Mouse (Mus musculus): ENCODE measurements around the gene Fam13c. TPM values are rescaled to one million over a fixed set of nuclear protein-coding genes. Genes with fewer than 3 reads are reported as not detected.

The Fam13c gene
- polyA plus RNA-seq, 1 experiment from 2014 or later, result 6.9 TPM

GRCm38 (mm10) chr10:70505395-70505794 lies 65.1 kb downstream of the Fam13c start:
- Histone ChIP-seq H3K27ac (no peak overlapping the region), H3K9ac (no peak overlapping the region), H3K36me3 (no peaks in the 10 kb centered on the region), H3K4me2 (no peak overlapping the region), H3K4me1 (peaks cover 12% of the 10 kb centered on the region), H3K27me3 (no peaks in the 10 kb centered on the region), H3K4me3 (replicated peaks) (no peak overlapping the region), H3K9me3 (replicated peaks) (0 out of 2 replicates have a peak, but pooled peaks cover 4% of the 10 kb centered on the region)
- ATAC-seq (replicated peaks; ENCODE audit: low FRiP score), result no peak

GRCm38 (mm10) chr10:70505842-70506241 lies 65.6 kb downstream of the Fam13c start:
- H3K27ac ChIP-seq, result no peak overlapping the region
- H3K4me3 ChIP-seq (replicated peaks), result no peak overlapping the region
- H3K9me3 ChIP-seq (replicated peaks), result 0 out of 2 replicates have a peak, but pooled peaks cover 4% of the 10 kb centered on the region
- 54% methylated on average over 5 of the region's 5 CpGs for WGBS
- H3K27me3 ChIP-seq, result no peaks in the 10 kb centered on the region
- no peaks in the 10 kb centered on the region for H3K36me3 ChIP-seq
- ATAC-seq (replicated peaks; ENCODE audit: low FRiP score), result no peak
- H3K9ac ChIP-seq, result no peak overlapping the region
- no peak overlapping the region for H3K4me2 ChIP-seq
- H3K4me1 ChIP-seq, result peaks cover 12% of the 10 kb centered on the region

GRCm38 (mm10) chr10:70506499-70507168 lies 66.4 kb downstream of the Fam13c start:
- Histone ChIP-seq H3K4me2 (no peak overlapping the region), H3K4me3 (replicated peaks) (no peak overlapping the region), H3K27me3 (no peaks in the 10 kb centered on the region), H3K36me3 (no peaks in the 10 kb centered on the region), H3K27ac (no peak overlapping the region), H3K4me1 (peaks cover 12% of the 10 kb centered on the region), H3K9ac (no peak overlapping the region), H3K9me3 (replicated peaks) (0 out of 2 replicates have a peak, but pooled peaks cover 4% of the 10 kb centered on the region)
- 64% methylated on average over 15 of the region's 15 CpGs for WGBS
- ATAC-seq (replicated peaks; ENCODE audit: low FRiP score), result no peak

- Histone ChIP-seq H3K9me3 (replicated peaks) (0 out of 2 replicates have a peak, but pooled peaks cover 4% of the 10 kb centered on the region), H3K4me1 (peaks cover 12% of the 10 kb centered on the region), H3K4me3 (replicated peaks) (no peak overlapping the region), H3K9ac (no peak overlapping the region), H3K27ac (no peak overlapping the region), H3K4me2 (no peak overlapping the region), H3K36me3 (no peaks in the 10 kb centered on the region), H3K27me3 (no peaks in the 10 kb centered on the region)
- no peak for ATAC-seq (replicated peaks; ENCODE audit: low FRiP score)
- WGBS, result 94% methylated on average over 3 of the region's 3 CpGs
These were observed 67.6 kb downstream of the Fam13c start for GRCm38 (mm10) chr10:70507880-70508279.

GRCm38 (mm10) chr10:70514848-70515247 lies 74.6 kb downstream of the Fam13c start:
- no peak overlapping the region for H3K4me3 ChIP-seq (replicated peaks)
- no peaks in the 10 kb centered on the region for H3K27me3 ChIP-seq
- no peak overlapping the region for H3K27ac ChIP-seq
- no peak overlapping the region for H3K9ac ChIP-seq
- ATAC-seq (replicated peaks; ENCODE audit: low FRiP score), result no peak
- WGBS, result 67% methylated on average over 9 of the region's 9 CpGs
- H3K4me1 ChIP-seq, result peaks cover 6% of the 10 kb centered on the region
- H3K9me3 ChIP-seq (replicated peaks), result no peaks in the 10 kb centered on the region
- no peak overlapping the region for H3K4me2 ChIP-seq
- no peaks in the 10 kb centered on the region for H3K36me3 ChIP-seq

- Histone ChIP-seq H3K27ac (no peak overlapping the region), H3K27me3 (no peaks in the 10 kb centered on the region), H3K9me3 (replicated peaks) (no peaks in the 10 kb centered on the region), H3K4me3 (replicated peaks) (no peak overlapping the region), H3K9ac (no peak overlapping the region), H3K36me3 (no peaks in the 10 kb centered on the region), H3K4me2 (no peak overlapping the region), H3K4me1 (peaks cover 22% of the 10 kb centered on the region)
- 88% methylated on average over 8 of the region's 8 CpGs for WGBS
- no peak for ATAC-seq (replicated peaks; ENCODE audit: low FRiP score)
These were observed 76.4 kb downstream of the Fam13c start for GRCm38 (mm10) chr10:70516661-70517060.

- H3K4me3 ChIP-seq (replicated peaks), result peak overlapping the region; percentile 52
- H3K4me2 ChIP-seq, result peak overlapping the region; percentile 94
- no peak overlapping the region for H3K9ac ChIP-seq
- H3K27me3 ChIP-seq, result no peaks in the 10 kb centered on the region
- peak; percentile 52 for ATAC-seq (replicated peaks; ENCODE audit: low FRiP score)
- H3K27ac ChIP-seq, result peak overlapping the region; percentile 70; the same call in 1 of the 2 replicates
- 8% methylated on average over 14 of the region's 14 CpGs for WGBS
- no peaks in the 10 kb centered on the region for H3K36me3 ChIP-seq
- no peaks in the 10 kb centered on the region for H3K9me3 ChIP-seq (replicated peaks)
- H3K4me1 ChIP-seq, result peaks cover 23% of the 10 kb centered on the region
These were observed 79.4 kb downstream of the Fam13c start for GRCm38 (mm10) chr10:70519640-70520099.

- H3K27ac ChIP-seq, result peak overlapping the region; percentile 70
- H3K9me3 ChIP-seq (replicated peaks), result no peaks in the 10 kb centered on the region
- peaks cover 23% of the 10 kb centered on the region for H3K4me1 ChIP-seq
- ATAC-seq (replicated peaks; ENCODE audit: low FRiP score), result peak; percentile 76
- H3K36me3 ChIP-seq, result no peaks in the 10 kb centered on the region
- WGBS, result 2% methylated on average over 38 of the region's 38 CpGs
- H3K4me3 ChIP-seq (replicated peaks), result peak overlapping the region; percentile 52
- H3K9ac ChIP-seq, result peak overlapping the region; percentile 29; the same call in 1 of the 2 replicates
- peak overlapping the region; percentile 94 for H3K4me2 ChIP-seq
- no peaks in the 10 kb centered on the region for H3K27me3 ChIP-seq
These were observed 80.2 kb downstream of the Fam13c start for GRCm38 (mm10) chr10:70520143-70521131.

- H3K36me3 ChIP-seq, result no peaks in the 10 kb centered on the region
- peaks cover 23% of the 10 kb centered on the region for H3K4me1 ChIP-seq
- no peak overlapping the region for H3K9ac ChIP-seq
- peak overlapping the region; percentile 52 for H3K4me3 ChIP-seq (replicated peaks)
- ATAC-seq (replicated peaks; ENCODE audit: low FRiP score), result no peak
- no peaks in the 10 kb centered on the region for H3K9me3 ChIP-seq (replicated peaks)
- no peaks in the 10 kb centered on the region for H3K27me3 ChIP-seq
- WGBS, result 28% methylated on average over 5 of the region's 5 CpGs
- no peak overlapping the region for H3K27ac ChIP-seq
- H3K4me2 ChIP-seq, result peak overlapping the region; percentile 94
These were observed 81.1 kb downstream of the Fam13c start for GRCm38 (mm10) chr10:70521379-70521778.

- no peaks in the 10 kb centered on the region for H3K4me1 ChIP-seq
- H3K27me3 ChIP-seq, result no peaks in the 10 kb centered on the region
- 84% methylated on average over 12 of the region's 12 CpGs for WGBS
- H3K36me3 ChIP-seq, result no peaks in the 10 kb centered on the region; the same call in 1 of the 2 replicates
- no peak for ATAC-seq (replicated peaks; ENCODE audit: low FRiP score)
- no peak overlapping the region for H3K4me2 ChIP-seq
- H3K9ac ChIP-seq, result no peak overlapping the region
- H3K4me3 ChIP-seq (replicated peaks), result no peak overlapping the region
- H3K9me3 ChIP-seq (replicated peaks), result no peaks in the 10 kb centered on the region
- H3K27ac ChIP-seq, result no peak overlapping the region
These were observed 90.0 kb downstream of the Fam13c start for GRCm38 (mm10) chr10:70530185-70530823.

- no peak for ATAC-seq (replicated peaks; ENCODE audit: low FRiP score)
- H3K4me2 ChIP-seq, result no peak overlapping the region
- H3K4me3 ChIP-seq (replicated peaks), result no peak overlapping the region
- 91% methylated on average over 9 of the region's 9 CpGs for WGBS
- H3K36me3 ChIP-seq, result no peaks in the 10 kb centered on the region; the same call in 1 of the 2 replicates
- no peak overlapping the region for H3K9ac ChIP-seq
- no peaks in the 10 kb centered on the region for H3K27me3 ChIP-seq
- H3K27ac ChIP-seq, result no peak overlapping the region
- H3K4me1 ChIP-seq, result no peaks in the 10 kb centered on the region
- no peaks in the 10 kb centered on the region for H3K9me3 ChIP-seq (replicated peaks)
These were observed 92.0 kb downstream of the Fam13c start for GRCm38 (mm10) chr10:70532249-70532648.
